14 mouse cellular contexts compared by ENCODE assay signal in genomic region chr2:11441864-11442263, GRCm38 (mm10).
A peak's percentile ranks its signal among the peaks of the same experiment; 100 is the strongest.
DNase-seq lines count a peak whose midpoint lies in the region; ATAC-seq and TF ChIP-seq lines count a peak whose summit lies in the region.
"Had no signal": no experiment of that assay in that cellular context is flagged by ENCODE, and none has a peak within 500 bp of the region (broad histone marks: within the 10 kb centered on the region; RNA-seq: fewer than 3 reads in every experiment).

No protein-coding gene starts in this region.

- H3K27ac ChIP-seq in hindbrain, postnatal 0 days = no peak overlapping the region
- H3K27ac ChIP-seq in hindbrain, embryonic 16.5 days (ENCODE audit: low read depth, low read length) = no peak overlapping the region
- H3K27ac ChIP-seq in macrophage = peak overlapping the region; percentile 48
- H3K27ac ChIP-seq: limb, embryonic 15.5 days had no signal

- no peaks in the 10 kb centered on the region for H3K9me3 ChIP-seq in hindbrain, postnatal 0 days (ENCODE audit: low read length)
- H3K9me3 ChIP-seq in hindbrain, embryonic 16.5 days (ENCODE audit: control insufficient read depth, low read length) = no peaks in the 10 kb centered on the region
- H3K9me3 ChIP-seq: limb, embryonic 15.5 days had no signal

- no peaks in the 10 kb centered on the region for H3K4me1 ChIP-seq in hindbrain, postnatal 0 days (ENCODE audit: insufficient read depth, low read length)
- H3K4me1 ChIP-seq in hindbrain, embryonic 16.5 days (ENCODE audit: control insufficient read depth, insufficient read depth, low read depth, low read length) = no peaks in the 10 kb centered on the region
- H3K4me1 ChIP-seq: limb, embryonic 15.5 days had no signal

- 58% methylated on average over 4 of the region's 4 CpGs for WGBS in hindbrain, postnatal 0 days
- 68% methylated on average over 4 of the region's 4 CpGs for WGBS in hindbrain, embryonic 16.5 days
- 4% methylated on average over 4 of the region's 4 CpGs for WGBS in macrophage (ENCODE audit: missing documents)

- TF ChIP-seq CTCF in hindbrain, postnatal 0 days (IDR thresholded peaks at IDR 0.05; ENCODE audit: low read depth) = no peak

- DNase-seq in hindbrain, postnatal 0 days (ENCODE audit: low spot score) = no peak
- DNase-seq in 3T3-L1 (ENCODE audit: low read depth, low spot score) (peak; percentile 34), R1 (ENCODE audit: low read depth, low spot score) (peak; percentile 5)
- DNase-seq in gastrocnemius, adult 18-20 months (ENCODE audit: low spot score) = no peak
- DNase-seq in ovary, adult 18-20 months (ENCODE audit: low spot score) = no peak
- no peak for DNase-seq in thymus, adult 18-20 months
- DNase-seq: adrenal gland, postnatal 14 days; cerebellum, adult 11-12 months; heart, postnatal 10 days; kidney, postnatal 14 days had no signal

- ATAC-seq in hindbrain, postnatal 0 days = 0 out of 2 replicates have a peak, but pooled peaks have one; percentile 27
- no peak for ATAC-seq in hindbrain, embryonic 16.5 days

- H3K4me3 ChIP-seq in hindbrain, postnatal 0 days (ENCODE audit: low read length) = no peak overlapping the region
- H3K4me3 ChIP-seq in hindbrain, embryonic 16.5 days (ENCODE audit: low read length) = no peak overlapping the region
- H3K4me3 ChIP-seq in macrophage (ENCODE audit: inconsistent target) = no peak overlapping the region
- H3K4me3 ChIP-seq: limb, embryonic 15.5 days had no signal

- H3K4me2 ChIP-seq in hindbrain, postnatal 0 days (ENCODE audit: low read depth, low read length) = no peak overlapping the region
- no peak overlapping the region for H3K4me2 ChIP-seq in hindbrain, embryonic 16.5 days (ENCODE audit: low read length)
- H3K4me2 ChIP-seq: limb, embryonic 15.5 days; midbrain, embryonic 11.5 days had no signal

- no peaks in the 10 kb centered on the region for H3K27me3 ChIP-seq in hindbrain, postnatal 0 days (ENCODE audit: insufficient read depth, low read length)
- no peaks in the 10 kb centered on the region for H3K27me3 ChIP-seq in hindbrain, embryonic 16.5 days (replicated peaks; ENCODE audit: control insufficient read depth, insufficient read depth, low read length)
- H3K27me3 ChIP-seq: limb, embryonic 15.5 days had no signal

- H3K9ac ChIP-seq in hindbrain, postnatal 0 days (replicated peaks; ENCODE audit: low read length) = no peak overlapping the region
- no peak overlapping the region for H3K9ac ChIP-seq in hindbrain, embryonic 16.5 days (ENCODE audit: low read depth, low read length)
- H3K9ac ChIP-seq: limb, embryonic 15.5 days had no signal

- H3K79me2 ChIP-seq in macrophage (ENCODE audit: inconsistent target) = no peaks in the 10 kb centered on the region

- H3K36me3 ChIP-seq in hindbrain, postnatal 0 days (ENCODE audit: insufficient read depth, low read length) = no peaks in the 10 kb centered on the region
- no peaks in the 10 kb centered on the region for H3K36me3 ChIP-seq in hindbrain, embryonic 16.5 days (ENCODE audit: control insufficient read depth, insufficient read depth, low read length)
- H3K36me3 ChIP-seq in macrophage (ENCODE audit: inconsistent target) = no peaks in the 10 kb centered on the region
- H3K36me3 ChIP-seq: limb, embryonic 15.5 days had no signal

Comparison
In these comparisons a context has a peak if more than half of its experiments do, and no peak if none do; other contexts are left out.
1. DNase-seq: peak in 3T3-L1 (single experiment) and R1 (single experiment); none in hindbrain, postnatal 0 days (single experiment), gastrocnemius, adult 18-20 months (single experiment), ovary, adult 18-20 months (single experiment) and thymus, adult 18-20 months (0 of 2).